Comparison of ENCODE assay signal across 8 mouse cellular contexts in genomic region chr17:31254463-31254931, GRCm38 (mm10). TPM values are rescaled to one million over a fixed set of nuclear protein-coding genes. Genes with fewer than 3 reads are reported as not detected.
DNase-seq lines count a peak whose midpoint lies in the region; ATAC-seq and TF ChIP-seq lines count a peak whose summit lies in the region.

No protein-coding gene starts in this region.

- peak; percentile 82 for TF ChIP-seq CTCF in lung, adult 2 months (IDR thresholded peaks at IDR 0.05; ENCODE audit: insufficient read depth, low read length)

- ATAC-seq in erythroid progenitor cell, adult 5-6 weeks (replicated peaks; ENCODE audit: low FRiP score, poor library complexity, severe bottlenecking), result peak; percentile 34; the same call in 1 of the 2 replicates
- peak; percentile 91 for ATAC-seq in neutrophil, adult 5-6 weeks (ENCODE audit: extremely low read depth, insufficient number of reproducible peaks, low FRiP score, poor library complexity, severe bottlenecking)

- TF ChIP-seq POLR2A in lung, adult 2 months (IDR thresholded peaks at IDR 0.05; ENCODE audit: borderline replicate concordance, extremely low read depth, low read depth, low read length), result no peak

- DNase-seq in CD4-positive, CD25-positive, alpha-beta regulatory T cell, adult 2 months (ENCODE audit: low read depth, low spot score), result peak; percentile 75
- DNase-seq in brain, adult 2 months (ENCODE audit: low read depth, low spot score), result peak; percentile 94
- DNase-seq in heart, postnatal 25 days (ENCODE audit: low spot score), result peak; percentile 51
- peak; percentile 59 for DNase-seq in large intestine, adult 2 months (ENCODE audit: low read depth, low spot score)
- peak; percentile 75 for DNase-seq in lung, adult 2 months
- peak; percentile 88 for DNase-seq in testis, postnatal 10 days (ENCODE audit: low spot score)

- H3K4me3 ChIP-seq in lung, adult 2 months (replicated peaks; ENCODE audit: extremely low read depth, low read depth, low read length), result no peak overlapping the region

- H3K4me1 ChIP-seq in lung, adult 2 months (ENCODE audit: control insufficient read depth, insufficient read depth, low read length), result no peaks in the 10 kb centered on the region

- WGBS in large intestine, adult 2 months, result 9% methylated on average over 9 of the region's 9 CpGs
- 10% methylated on average over 9 of the region's 9 CpGs for WGBS in lung, adult 2 months

- intact Hi-C loops in heart, postnatal 25 days (cut with DNase I), result loop anchor here (1.0 kb wide), 2 partner anchors 55 to 90 kb away; no protein-coding TSS in a partner anchor

RNA-seq across cellular contexts. Expression of gene Rsph1, which starts 22.7 kb away (rescaled TPM):
- 4.0 TPM in 1 of 2 replicates, not detected in the other for total RNA-seq in erythroid progenitor cell, adult 5-6 weeks (2015; ENCODE audit: low replicate concordance)
- not detected in 2 replicates for total RNA-seq in erythroid progenitor cell, adult 5-6 weeks (2017; ENCODE audit: low replicate concordance)
- 1 to 10 TPM; 1.7 to 2.1 TPM for total RNA-seq in heart, postnatal 25 days (2021)
- polyA plus RNA-seq in large intestine, adult 2 months (2012; rRNA removed), result 0.40 and 0.52 TPM in 2 replicates
- polyA plus RNA-seq in lung, adult 2 months (2012; rRNA removed), result 6.9 and 11.7 TPM in 2 replicates
- total RNA-seq in neutrophil, adult 5-6 weeks (2017), result 1.4 TPM in 2 replicates

RNA-seq across cellular contexts. Expression of gene Slc37a1, which starts 32.1 kb away (rescaled TPM):
- 2.5 and 4.7 TPM in 2 replicates for total RNA-seq in erythroid progenitor cell, adult 5-6 weeks (2015; ENCODE audit: low replicate concordance)
- 0.23 and 1.2 TPM in 2 replicates for total RNA-seq in erythroid progenitor cell, adult 5-6 weeks (2017; ENCODE audit: low replicate concordance)
- 10 to 100 TPM; 10.4 to 13.3 TPM for total RNA-seq in heart, postnatal 25 days (2021)
- 150 and 158 TPM in 2 replicates for polyA plus RNA-seq in large intestine, adult 2 months (2012; rRNA removed)
- polyA plus RNA-seq in lung, adult 2 months (2012; rRNA removed), result 51.1 and 54.3 TPM in 2 replicates
- total RNA-seq in neutrophil, adult 5-6 weeks (2017), result 19.5 and 19.6 TPM in 2 replicates

RNA-seq across cellular contexts. Expression of gene Ubash3a, which starts 46.8 kb away (rescaled TPM):
- total RNA-seq in erythroid progenitor cell, adult 5-6 weeks (2015; ENCODE audit: low replicate concordance), result 5.0 and 6.8 TPM in 2 replicates
- total RNA-seq in erythroid progenitor cell, adult 5-6 weeks (2017; ENCODE audit: low replicate concordance), result 1.8 and 12.2 TPM in 2 replicates
- not detected for total RNA-seq in heart, postnatal 25 days (2021)
- 0.57 and 1.7 TPM in 2 replicates for polyA plus RNA-seq in large intestine, adult 2 months (2012; rRNA removed)
- polyA plus RNA-seq in lung, adult 2 months (2012; rRNA removed), result 0.63 and 1.1 TPM in 2 replicates
- 4.3 and 4.8 TPM in 2 replicates for total RNA-seq in neutrophil, adult 5-6 weeks (2017)

RNA-seq across cellular contexts. Expression of gene Tmprss3, which starts 55.7 kb away (rescaled TPM):
- total RNA-seq in erythroid progenitor cell, adult 5-6 weeks (2015; ENCODE audit: low replicate concordance), result 1.8 TPM in 1 of 2 replicates, not detected in the other
- 0.15 TPM in 1 of 2 replicates, not detected in the other for total RNA-seq in erythroid progenitor cell, adult 5-6 weeks (2017; ENCODE audit: low replicate concordance)
- not detected for total RNA-seq in heart, postnatal 25 days (2021)
- polyA plus RNA-seq in large intestine, adult 2 months (2012; rRNA removed), result 0.05 TPM in 1 of 2 replicates, not detected in the other
- polyA plus RNA-seq in lung, adult 2 months (2012; rRNA removed), result 0.05 and 0.11 TPM in 2 replicates
- 0.23 and 0.49 TPM in 2 replicates for total RNA-seq in neutrophil, adult 5-6 weeks (2017)
